Mouse (Mus musculus) myocyte (in vitro differentiated cells): ENCODE data around the gene Lurap1.

Source experiments
- CEBPB ChIP-seq: IDR thresholded peaks from 2 replicates; pipeline ENCODE4 v1.6.1; 2011; ENCODE audit warnings: mild to moderate bottlenecking, moderate library complexity; ENCODE audit not compliant: poor library complexity, insufficient read depth, severe bottlenecking
- E2F4 ChIP-seq: IDR thresholded peaks from one replicate; pipeline ENCODE4 v1.6.1; 2011; ENCODE audit warnings: mild to moderate bottlenecking, control low read depth, moderate library complexity; ENCODE audit not compliant: insufficient read depth
- MAX ChIP-seq: IDR thresholded peaks from one replicate; pipeline ENCODE4 v1.6.1; 2011; ENCODE audit warnings: low read depth, mild to moderate bottlenecking, control low read depth
- MYOG ChIP-seq, 3 experiments: IDR thresholded peaks; one replicate each; pipeline ENCODE4 v1.6.1; 2011; ENCODE audit warnings: control low read depth in 2 of 3, low read depth in 2 of 3, mild to moderate bottlenecking in 2 of 3; ENCODE audit not compliant: insufficient read length in 2 of 3, control insufficient read depth in 1 of 3, insufficient read depth in 1 of 3
- POLR2A ChIP-seq: IDR thresholded peaks from one replicate; pipeline ENCODE4 v1.6.1; 2011; ENCODE audit warnings: low read depth, mild to moderate bottlenecking, control low read depth, moderate library complexity; ENCODE audit not compliant: insufficient read length
- POLR2AphosphoS2 ChIP-seq: IDR thresholded peaks from one replicate; pipeline ENCODE4 v1.6.1; 2011; ENCODE audit warnings: low read depth, control low read depth; ENCODE audit not compliant: insufficient read length
- REST ChIP-seq: IDR thresholded peaks from one replicate; pipeline ENCODE4 v1.6.1; 2011; ENCODE audit warnings: mild to moderate bottlenecking, control low read depth, moderate library complexity; ENCODE audit not compliant: insufficient read depth, insufficient read length
- SRF ChIP-seq: IDR thresholded peaks from one replicate; pipeline ENCODE4 v1.6.1; 2011; ENCODE audit warnings: low read depth; ENCODE audit not compliant: control insufficient read depth, insufficient read length
- TCF12 ChIP-seq: IDR thresholded peaks from one replicate; pipeline ENCODE4 v1.6.1; 2011; ENCODE audit warnings: mild to moderate bottlenecking, control low read depth; ENCODE audit not compliant: poor library complexity, insufficient read depth, severe bottlenecking
- TCF3 ChIP-seq: IDR thresholded peaks from one replicate; pipeline ENCODE4 v1.6.1; 2011; ENCODE audit warnings: low read depth, control low read depth; ENCODE audit not compliant: insufficient read length
- USF1 ChIP-seq: IDR thresholded peaks from one replicate; pipeline ENCODE4 v1.6.1; 2011; ENCODE audit warnings: low read depth, mild to moderate bottlenecking, control low read depth, moderate library complexity

- TF ChIP-seq TCF12 (no peak), CEBPB (no peak), MAX (no peak), POLR2AphosphoS2 (no peak), REST (no peak), POLR2A (no peak), E2F4 (no peak), USF1 (no peak), TCF3 (no peak), MYOG (IDR thresholded peaks at IDR 0.05; ENCODE audit: control insufficient read depth in 1 of 3, insufficient read depth in 1 of 3, insufficient read length in 2 of 3, low read depth in 2 of 3) (no peak), SRF (no peak)
Observed at GRCm38 (mm10) chr4:116122762-116123161, 28.4 kb downstream of the Lurap1 start.
